Mouse (Mus musculus) hindlimb bud, embryonic 11.5 days (tissue): Measurements from ENCODE around the gene Smim1.

Experiments used
- DNase-seq: peaks from one replicate; pipeline ENCODE4 v3.0.0-alpha.2; 2012; ENCODE audit warnings: low read depth, low spot score; ENCODE audit errors: extremely low spot score

The Smim1 gene

GRCm38 (mm10) chr4:154025641-154026440 lies at the start of gene Smim1:
TSS of gene Smim1 (minus strand) at chr4:154026230.
- no peak for DNase-seq

DNA sequence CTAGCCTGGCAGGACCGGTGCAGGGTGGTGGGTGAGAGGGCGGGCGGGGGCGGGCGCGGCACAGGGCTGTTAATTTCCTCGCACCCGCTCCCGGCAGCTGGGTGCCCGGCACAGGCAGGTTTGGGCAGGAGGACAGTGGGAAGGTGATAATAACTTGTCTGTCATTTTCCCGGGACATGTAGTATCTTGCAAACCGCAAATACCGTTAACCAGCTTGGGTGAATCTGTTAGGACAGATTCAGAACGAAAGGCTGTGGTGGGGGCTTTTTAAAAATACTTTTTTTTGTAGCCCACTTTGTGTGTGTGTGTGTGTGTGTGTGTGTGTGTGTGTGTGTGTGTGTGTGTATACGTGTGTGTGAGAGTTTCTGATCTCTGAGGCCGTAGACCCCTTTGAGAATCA lies 45.9 kb upstream of the Smim1 start:
- no peak for DNase-seq

DNA sequence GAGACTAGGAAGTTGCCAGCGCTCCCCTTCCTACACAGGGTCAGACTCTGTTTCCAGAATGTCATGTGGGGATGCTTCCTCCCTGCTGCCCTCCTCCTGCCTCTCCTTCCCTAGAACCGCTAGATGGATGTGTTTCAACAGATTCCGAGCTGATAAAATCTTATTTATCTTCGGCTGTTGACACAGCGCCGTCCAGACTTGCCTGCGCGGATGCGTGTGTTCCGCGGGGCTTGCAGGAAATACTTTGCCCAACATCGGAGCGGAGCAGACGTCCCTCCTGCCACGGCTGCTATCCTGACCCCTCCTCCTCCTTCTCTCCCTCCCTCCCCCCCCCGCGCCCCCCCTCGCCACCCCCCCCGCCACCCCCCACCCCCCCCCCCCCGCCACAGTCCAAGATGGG lies 45.5 kb upstream of the Smim1 start:
- no peak for DNase-seq

DNA sequence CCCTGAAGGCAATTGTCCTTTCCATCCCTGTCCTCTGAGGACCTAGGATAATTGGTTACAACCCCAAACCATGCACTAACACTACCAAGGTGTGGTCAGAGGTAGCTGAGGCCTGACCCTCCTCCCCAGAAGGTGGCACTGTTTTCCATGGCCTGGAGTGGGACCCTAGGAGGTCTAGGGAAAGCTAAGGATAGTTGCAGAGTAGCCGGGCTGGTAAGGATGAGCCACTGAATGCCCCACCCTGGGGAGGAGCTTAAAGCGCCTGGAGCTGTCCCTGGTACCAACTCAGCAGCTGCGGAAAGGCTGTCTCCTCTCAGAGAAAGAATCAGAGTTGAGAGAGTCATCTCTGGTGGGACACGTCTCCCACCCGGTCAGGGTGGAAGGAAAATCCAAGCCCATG lies 44.9 kb upstream of the Smim1 start:
- peak; percentile 12 for DNase-seq

DNA sequence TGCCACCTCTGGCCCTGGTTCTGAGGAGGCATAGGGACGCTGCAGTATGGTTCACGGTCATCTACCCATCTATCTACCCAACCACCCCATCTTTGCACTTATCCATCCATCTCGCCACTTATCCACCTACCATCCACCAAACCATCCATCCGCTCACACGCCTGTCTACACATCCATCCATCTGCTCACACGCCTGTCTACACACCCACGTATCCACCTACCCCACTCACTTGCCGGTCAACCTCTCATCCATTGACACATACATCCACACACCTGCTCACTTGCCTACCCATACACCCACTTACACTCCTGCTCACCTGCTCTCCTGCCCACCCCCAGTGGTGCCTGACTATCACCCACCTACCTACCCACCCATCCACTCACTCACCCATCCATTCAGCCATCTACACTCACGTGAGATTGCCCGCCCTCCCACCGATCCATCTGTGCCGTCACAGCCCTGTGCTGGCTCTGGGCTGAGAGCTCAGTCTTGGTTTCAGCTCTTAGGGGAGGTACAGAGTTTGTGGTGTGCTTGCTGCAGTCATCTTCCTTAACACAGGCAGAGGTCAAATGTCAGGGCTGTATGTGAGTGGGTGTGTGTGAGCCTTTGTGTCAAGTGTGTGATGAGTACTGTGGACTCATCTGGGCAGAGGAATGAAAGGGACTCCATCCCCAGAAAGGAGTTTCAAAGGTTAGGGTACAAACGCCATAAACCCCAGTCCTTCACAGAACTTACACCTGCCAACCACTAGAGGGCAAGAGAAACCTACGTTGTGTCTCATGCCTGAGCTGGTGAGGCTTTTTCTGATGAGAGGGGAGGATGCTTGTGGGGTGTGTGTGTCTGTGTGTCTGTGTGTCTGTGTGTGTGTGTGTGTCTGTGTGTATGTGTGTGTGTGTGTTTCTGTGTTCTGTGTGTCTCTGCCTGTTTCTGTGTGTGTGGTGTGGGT lies 39.1 kb upstream of the Smim1 start:
- DNase-seq = no peak

DNA sequence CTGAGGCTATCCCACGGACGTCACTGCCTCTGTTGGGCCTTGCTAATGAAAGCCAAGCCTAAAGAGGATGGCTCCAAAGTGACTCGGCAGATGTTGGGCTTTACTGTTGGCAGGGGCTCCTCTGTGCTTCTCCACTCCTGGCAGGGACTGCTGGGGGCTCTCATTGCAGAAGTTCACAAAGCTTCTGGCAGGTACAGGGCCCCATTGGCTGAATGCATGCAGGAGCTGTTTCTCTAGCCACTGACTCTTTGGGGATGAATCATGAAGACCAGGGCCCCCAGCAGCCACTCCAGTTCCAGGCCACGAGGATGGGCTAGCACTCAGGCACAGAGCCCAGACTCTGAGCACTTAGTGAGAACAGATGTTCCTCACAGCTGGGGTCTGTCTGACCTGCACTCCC lies 31.7 kb upstream of the Smim1 start:
- no peak for DNase-seq

GRCm38 (mm10) chr4:154056661-154057060 lies 30.6 kb upstream of the Smim1 start:
- DNase-seq = no peak

- DNase-seq = no peak
Observed at GRCm38 (mm10) chr4:154056046-154056445, 30.0 kb upstream of the Smim1 start.

DNA sequence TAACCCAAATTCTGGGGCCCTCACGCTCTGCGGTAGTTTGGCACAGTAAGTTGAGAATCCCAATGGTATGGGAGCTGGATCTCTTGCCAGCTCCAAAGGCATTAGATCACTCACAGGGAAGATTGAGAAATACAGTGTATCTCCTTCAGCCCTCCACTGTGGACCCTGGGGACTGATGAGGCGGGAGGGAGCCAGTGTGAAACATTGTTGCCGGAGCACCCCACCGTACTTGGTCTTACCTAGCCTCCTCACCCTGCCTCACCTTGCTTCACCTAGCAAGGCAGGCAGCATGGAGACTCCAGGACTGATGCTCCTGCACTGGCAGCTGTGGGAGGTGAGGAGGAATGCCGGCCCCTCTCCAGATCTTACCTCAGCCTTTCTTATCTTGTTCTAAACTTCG lies 29.5 kb upstream of the Smim1 start:
- DNase-seq = no peak

DNA sequence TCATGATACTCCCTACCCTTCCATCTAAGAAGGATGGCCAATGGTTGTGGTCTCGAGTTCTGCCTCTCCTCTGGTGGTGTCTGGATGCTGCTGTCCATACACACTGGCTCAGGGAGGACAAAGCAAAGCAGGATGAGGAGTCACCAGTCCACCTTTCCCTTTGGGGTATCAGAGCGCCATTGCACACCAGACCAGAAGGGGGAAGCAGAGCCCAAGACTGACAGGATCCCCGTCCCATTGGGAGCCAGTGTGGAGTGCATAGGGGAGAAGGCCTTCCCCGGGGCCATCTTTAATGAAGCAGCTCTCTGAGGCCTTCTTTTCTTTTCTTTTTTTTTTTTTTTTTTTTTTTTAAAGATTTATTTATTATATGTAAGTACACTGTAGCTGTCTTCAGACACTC lies 27.0 kb upstream of the Smim1 start:
- no peak for DNase-seq

- DNase-seq = no peak
Observed at GRCm38 (mm10) chr4:154051401-154051800, 25.4 kb upstream of the Smim1 start.

DNA sequence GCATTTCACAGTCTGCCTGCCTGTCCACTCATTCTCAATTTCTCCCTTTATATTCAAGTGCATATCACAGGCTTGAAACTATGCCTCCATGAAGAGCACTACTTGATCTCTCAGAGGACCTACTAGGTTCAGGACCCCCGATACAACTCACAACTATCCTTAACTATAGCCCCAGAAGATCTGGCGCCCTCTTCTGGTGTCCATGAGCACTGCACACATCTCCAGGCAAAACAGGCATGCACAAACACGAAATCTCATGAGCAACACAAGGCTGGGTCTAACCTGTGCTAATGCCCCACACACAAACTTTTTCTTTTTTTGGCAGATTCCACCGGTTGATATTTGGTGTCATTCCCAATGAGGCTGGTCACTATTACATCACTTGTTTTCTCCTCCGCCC lies 19.8 kb upstream of the Smim1 start:
- DNase-seq = no peak

DNA sequence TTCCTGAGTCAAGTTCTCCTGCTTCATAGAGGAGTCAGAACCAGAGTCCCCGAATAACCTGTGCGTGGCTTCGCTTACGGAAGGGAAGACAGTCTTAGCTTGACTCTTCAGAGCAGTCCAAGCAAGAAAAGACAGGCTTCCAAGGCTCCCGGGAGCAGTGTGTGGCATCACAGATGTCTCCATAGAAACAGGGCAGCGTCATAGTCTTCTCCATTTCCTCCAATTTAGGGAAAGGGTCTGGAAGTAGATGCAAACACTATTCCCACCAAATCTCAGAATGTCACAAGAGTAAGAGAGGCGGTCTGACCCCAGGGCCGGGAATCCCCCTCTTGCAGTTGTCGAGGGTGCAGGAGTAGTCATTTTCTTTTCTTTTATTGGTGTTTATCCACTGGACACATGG lies 16.5 kb upstream of the Smim1 start, which contains the start of gene Ccdc27:
TSS of gene Ccdc27 (minus strand) at position 101 of the 400 bp plus-strand sequence.
- no peak for DNase-seq

DNA sequence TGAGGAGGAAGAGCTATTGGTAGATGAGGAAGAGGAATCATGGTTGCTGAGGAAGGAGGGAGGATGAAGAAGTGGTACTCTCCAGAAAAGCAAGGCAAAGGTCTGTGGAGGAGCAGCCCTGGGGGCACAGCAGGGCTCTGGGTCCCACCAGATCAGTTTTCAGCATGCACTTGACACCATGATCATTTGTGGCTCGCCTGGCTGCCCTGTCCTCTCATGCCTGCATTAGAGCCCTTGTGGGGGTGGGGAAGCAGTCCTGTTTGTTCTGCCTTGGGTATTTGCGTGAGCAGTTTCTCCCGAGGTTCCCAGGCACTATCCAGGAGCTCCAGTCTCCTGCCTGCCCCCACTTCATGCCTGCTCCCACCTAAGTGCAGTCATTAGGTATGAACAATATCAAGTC lies 11.1 kb upstream of the Smim1 start:
- DNase-seq = no peak

GRCm38 (mm10) chr4:154028646-154029045 lies 2.6 kb upstream of the Smim1 start:
- DNase-seq = no peak

DNA sequence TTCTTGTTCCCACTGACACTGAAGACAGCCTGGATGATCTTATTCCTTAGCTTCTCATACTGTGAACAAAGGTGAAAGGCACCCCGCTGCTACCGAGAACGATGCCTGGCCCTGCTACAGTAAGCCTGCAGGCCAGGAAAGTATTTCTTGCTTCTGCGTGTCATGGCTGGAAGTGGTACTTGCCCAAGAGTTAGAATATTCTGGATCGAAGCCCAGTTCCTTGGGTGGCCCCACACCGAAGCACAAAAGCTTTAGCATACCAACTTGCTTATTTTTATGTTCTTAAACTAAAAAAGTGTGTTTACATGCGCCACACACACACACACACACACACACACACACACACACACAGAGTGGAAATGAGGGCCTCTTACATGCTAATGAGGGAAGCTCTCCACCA lies 2.0 kb upstream of the Smim1 start:
- DNase-seq = no peak

DNA sequence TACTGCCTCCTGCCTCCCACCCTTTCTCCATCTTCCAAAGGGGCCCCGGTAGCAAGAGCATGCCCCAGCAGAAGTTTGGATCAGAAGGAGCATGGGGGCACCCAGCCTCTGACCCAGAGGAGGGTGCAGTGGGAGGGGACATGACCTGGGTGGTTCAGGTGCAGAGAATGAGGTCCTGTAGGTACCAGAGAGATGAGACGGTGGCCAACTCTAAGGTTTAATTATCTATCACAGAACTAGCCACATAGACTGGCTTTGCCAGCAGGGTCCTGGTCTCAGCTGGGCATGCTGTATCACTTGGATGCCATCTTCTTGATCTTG lies 371 bp upstream of the Smim1 start:
- DNase-seq = no peak

DNA sequence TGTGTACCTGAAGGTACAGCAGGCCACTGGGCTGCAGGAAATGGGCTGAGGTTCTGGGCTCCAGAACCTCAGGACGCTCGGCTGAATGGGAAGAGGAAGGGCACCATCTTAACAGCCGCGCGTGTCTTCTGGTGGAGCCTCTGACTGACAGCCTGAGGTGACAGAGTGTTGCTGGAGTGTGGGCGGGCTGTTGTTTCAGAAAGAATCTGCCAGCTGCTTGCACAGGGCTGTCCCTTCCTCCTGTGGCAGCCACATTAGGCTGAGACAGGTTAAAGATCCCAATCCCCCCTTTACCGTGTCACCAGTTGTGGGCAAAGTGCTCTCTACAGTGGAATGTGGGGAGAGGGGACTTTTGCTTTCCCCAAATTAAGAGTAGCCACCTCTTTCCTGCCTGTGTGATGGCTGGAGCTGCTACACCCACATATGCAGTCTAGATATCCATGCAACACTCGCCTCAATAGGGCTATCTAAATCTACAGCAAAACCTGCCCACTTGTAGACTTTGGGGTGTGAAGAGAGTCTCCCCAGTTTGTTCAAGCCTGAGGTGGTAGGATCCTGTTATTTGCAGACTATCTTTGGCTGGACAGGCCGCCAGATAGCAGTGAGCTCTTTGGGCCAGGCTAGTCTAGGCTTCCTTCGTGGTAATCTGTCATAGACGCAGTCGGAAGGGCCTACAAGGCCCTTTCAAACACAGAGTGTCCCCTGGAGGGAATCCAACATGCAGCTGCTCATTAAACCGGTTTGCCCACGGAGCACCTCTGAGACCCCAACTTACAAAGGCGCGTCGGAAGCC lies 1.1 kb downstream of the Smim1 start:
- no peak for DNase-seq

DNA sequence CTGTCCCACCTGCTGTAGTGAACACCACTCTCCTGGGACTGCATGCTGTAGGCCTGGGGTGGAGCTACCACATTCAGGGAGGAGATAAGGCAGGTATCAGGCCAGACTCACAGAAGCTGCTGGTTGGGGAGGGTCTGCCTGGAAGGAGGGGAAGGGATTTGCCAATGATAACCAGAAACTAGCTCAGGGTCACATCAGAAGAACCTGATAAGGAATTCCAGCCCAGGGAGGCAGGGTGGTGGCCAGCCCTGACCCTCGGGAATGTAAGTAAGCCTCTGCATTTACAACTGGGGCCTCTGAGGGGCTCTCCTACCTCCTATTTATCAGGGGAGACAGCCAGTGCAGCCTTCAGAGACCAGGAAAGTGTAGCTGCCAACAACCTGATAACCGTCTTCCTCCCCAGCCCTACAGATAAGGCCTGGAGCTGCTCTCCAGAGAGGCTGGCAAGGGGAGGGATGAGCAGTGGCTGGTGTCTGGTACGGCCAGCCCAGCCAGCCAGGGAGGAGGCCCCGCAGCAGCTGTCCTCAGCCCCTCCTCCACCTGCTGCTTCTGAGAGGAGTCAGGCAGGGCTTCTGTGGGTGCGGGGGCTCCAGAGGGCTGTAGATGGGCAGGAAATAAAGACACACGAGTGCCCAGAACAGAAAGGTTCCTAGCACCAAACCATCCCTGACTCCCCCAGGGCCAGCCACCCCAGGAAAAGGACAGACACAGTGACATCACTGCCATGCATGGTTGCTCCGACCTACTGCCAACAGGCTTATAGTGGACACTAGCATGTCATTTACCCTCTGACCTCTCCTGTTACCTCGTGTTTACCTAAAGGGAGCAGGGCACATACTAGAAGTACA lies 2.1 kb downstream of the Smim1 start:
- no peak for DNase-seq

DNA sequence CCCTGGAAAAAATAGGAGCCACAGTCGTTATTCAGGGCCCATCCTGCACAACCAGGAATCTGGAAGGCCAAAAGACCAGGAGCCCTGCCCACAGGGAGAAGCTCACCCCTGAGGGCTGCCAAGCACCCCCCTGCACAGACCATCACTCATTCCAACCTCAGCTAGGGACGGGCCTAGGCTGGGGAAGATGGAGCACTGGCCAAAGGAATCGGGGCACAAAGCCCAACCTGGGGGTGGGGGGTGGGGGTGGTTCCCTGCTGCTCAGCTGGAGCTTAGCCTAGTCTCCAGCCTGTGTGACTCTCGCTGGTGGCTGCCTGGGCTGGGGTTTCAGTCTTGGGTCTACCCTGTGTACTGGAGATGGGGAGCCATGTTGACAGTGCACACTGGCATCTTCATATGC lies 3.2 kb downstream of the Smim1 start:
- DNase-seq = no peak
